Mouse (Mus musculus) lung, postnatal 0 days (tissue): ENCODE data around the gene Ston2. TPM values are rescaled to one million over a fixed set of nuclear protein-coding genes. Genes with fewer than 3 reads are reported as not detected.
A peak's percentile ranks its signal among the peaks of the same experiment; 100 is the strongest.

ENCODE experiments used
- ATAC-seq: fragments of 200-750 bp; cut with Nextera tagmentation; 2 replicates; pipeline ENCODE4 v1.8.0; 2017; ENCODE audit warnings: moderate library complexity
- DNase-seq: peaks from one replicate; pipeline ENCODE4 v3.0.0-alpha.2; 2016; ENCODE audit warnings: low spot score
- H3K27ac ChIP-seq: fragments of 300-500 bp; sonication (generic); 2 replicates; pipeline ENCODE4 v1.5.1; 2014; ENCODE audit warnings: antibody characterized with exemption, mild to moderate bottlenecking, low read length, mixed read lengths
- H3K27me3 ChIP-seq: fragments of 300-500 bp; sonication (generic); replicated peaks from 2 replicates; pipeline ENCODE4 v1.6.1; 2014; ENCODE audit warnings: low read length, mixed read lengths; ENCODE audit not compliant: insufficient read depth
- H3K36me3 ChIP-seq: fragments of 300-500 bp; sonication (generic); 2 replicates; pipeline ENCODE4 v1.6.1; 2014; ENCODE audit warnings: low read length, mixed read lengths; ENCODE audit not compliant: insufficient read depth
- H3K4me1 ChIP-seq: fragments of 300-500 bp; sonication (generic); 2 replicates; pipeline ENCODE4 v1.6.1; 2014; ENCODE audit warnings: antibody characterized with exemption, low read depth, low read length, mixed read lengths; ENCODE audit not compliant: insufficient read depth
- H3K4me2 ChIP-seq: fragments of 300-500 bp; sonication (generic); replicated peaks from 2 replicates; pipeline ENCODE4 v1.6.1; 2014; ENCODE audit warnings: low read depth, mild to moderate bottlenecking, low read length, moderate library complexity, mixed read lengths
- H3K4me3 ChIP-seq: fragments of 300-500 bp; sonication (generic); 2 replicates; pipeline ENCODE4 v1.5.1; 2014; ENCODE audit warnings: low read depth, low read length
- H3K9ac ChIP-seq: fragments of 300-500 bp; sonication (generic); replicated peaks from 2 replicates; pipeline ENCODE4 v1.6.1; 2014; ENCODE audit warnings: low read depth, mild to moderate bottlenecking
- H3K9me3 ChIP-seq: fragments of 300-500 bp; sonication (generic); 2 replicates; pipeline ENCODE4 v1.6.1; 2016; ENCODE audit warnings: low read length, mixed read lengths
- CTCF ChIP-seq: IDR thresholded peaks from 2 replicates; pipeline ENCODE4 v1.5.1; 2016; ENCODE audit warnings: antibody characterized with exemption, mild to moderate bottlenecking
- EP300 ChIP-seq: IDR thresholded peaks from 2 replicates; pipeline ENCODE4 v1.6.1; 2016; ENCODE audit warnings: antibody characterized with exemption, mild to moderate bottlenecking, control low read depth
- WGBS: fragments of 180-500 bp; shearing (Covaris S2); extraction: QIAGEN DNeasy Blood & Tissue Kit; methylation state at CpG from one replicate; pipeline ENCODE4 v1.1.7; 2014; 5-methylcytosine and 5-hydroxymethylcytosine counted together
- polyA plus RNA-seq: library from polyadenylated mRNA; unstranded; fragments of >200 nt; fragmentation: Nextera tagmentation; extraction: Ambion mirVana; gene quantifications from 2 replicates; pipeline ENCODE4 v1.2.1, GENCODE M21; 2015

The Ston2 gene
- polyA plus RNA-seq, 1 experiment from 2014 or later, result 6.2 TPM

- WGBS, result 92% methylated on average over 4 of the region's 4 CpGs
- H3K36me3 ChIP-seq, result peaks cover 56% of the 10 kb centered on the region
- no peaks in the 10 kb centered on the region for H3K9me3 ChIP-seq
- DNase-seq (no peak), ATAC-seq (no peak)
- no peak for TF ChIP-seq EP300
- no peak for TF ChIP-seq CTCF
- no peak overlapping the region for H3K9ac ChIP-seq
- H3K4me3 ChIP-seq, result no peak overlapping the region
- H3K4me1 ChIP-seq, result no peaks in the 10 kb centered on the region
- no peak overlapping the region for H3K4me2 ChIP-seq
- H3K27me3 ChIP-seq, result no peaks in the 10 kb centered on the region
- no peak overlapping the region for H3K27ac ChIP-seq
Measured at GRCm38 (mm10) chr12:91818726-91819125, 30.5 kb upstream of the Ston2 start.

- DNase-seq (peak; percentile 71), ATAC-seq (peak; percentile 49)
- Histone ChIP-seq H3K4me3 (no peak overlapping the region), H3K9ac (no peak overlapping the region), H3K27me3 (no peaks in the 10 kb centered on the region), H3K4me1 (no peaks in the 10 kb centered on the region), H3K4me2 (no peak overlapping the region), H3K9me3 (no peaks in the 10 kb centered on the region), H3K36me3 (peaks cover 52% of the 10 kb centered on the region), H3K27ac (no peak overlapping the region)
- WGBS, result 23% methylated on average over 10 of the region's 10 CpGs
- TF ChIP-seq CTCF (peak; percentile 74), EP300 (no peak)
Measured at GRCm38 (mm10) chr12:91815990-91816389, 27.8 kb upstream of the Ston2 start.

- Histone ChIP-seq H3K9me3 (no peaks in the 10 kb centered on the region), H3K4me2 (no peak overlapping the region), H3K27ac (no peak overlapping the region), H3K27me3 (no peaks in the 10 kb centered on the region), H3K36me3 (peaks cover 52% of the 10 kb centered on the region), H3K4me3 (no peak overlapping the region), H3K9ac (no peak overlapping the region), H3K4me1 (no peaks in the 10 kb centered on the region)
- ATAC-seq, result no peak
- no peak for TF ChIP-seq CTCF
- WGBS, result 96% methylated on average over 11 of the region's 11 CpGs
- no peak for DNase-seq
Measured at GRCm38 (mm10) chr12:91815552-91815951, 27.4 kb upstream of the Ston2 start.

GRCm38 (mm10) chr12:91808911-91809310 is 20.7 kb upstream of the Ston2 start:
- ATAC-seq (no peak), DNase-seq (no peak)
- no peak overlapping the region for H3K4me2 ChIP-seq
- H3K36me3 ChIP-seq, result peaks cover 36% of the 10 kb centered on the region
- H3K4me3 ChIP-seq, result no peak overlapping the region
- whole genome bisulfite sequencing, result 91% methylated on average over 8 of the region's 8 CpGs
- no peak overlapping the region for H3K27ac ChIP-seq
- H3K4me1 ChIP-seq, result no peaks in the 10 kb centered on the region
- no peak overlapping the region for H3K9ac ChIP-seq
- no peaks in the 10 kb centered on the region for H3K27me3 ChIP-seq
- no peaks in the 10 kb centered on the region for H3K9me3 ChIP-seq
- TF ChIP-seq CTCF (no peak), EP300 (no peak)

GRCm38 (mm10) chr12:91807761-91808160 is 19.6 kb upstream of the Ston2 start:
- H3K4me1 ChIP-seq, result no peaks in the 10 kb centered on the region
- H3K9me3 ChIP-seq, result no peaks in the 10 kb centered on the region
- peaks cover 30% of the 10 kb centered on the region for H3K36me3 ChIP-seq
- no peak overlapping the region for H3K4me3 ChIP-seq
- H3K27me3 ChIP-seq, result no peaks in the 10 kb centered on the region
- H3K9ac ChIP-seq, result no peak overlapping the region
- DNase-seq, result no peak
- TF ChIP-seq EP300, result no peak
- no peak for TF ChIP-seq CTCF
- no peak overlapping the region for H3K27ac ChIP-seq
- H3K4me2 ChIP-seq, result no peak overlapping the region
- 64% methylated on average over 6 of the region's 6 CpGs for WGBS
- no peak for ATAC-seq

GRCm38 (mm10) chr12:91807095-91807494 is 18.9 kb upstream of the Ston2 start:
- Histone ChIP-seq H3K27ac (no peak overlapping the region), H3K4me1 (no peaks in the 10 kb centered on the region), H3K9me3 (no peaks in the 10 kb centered on the region), H3K27me3 (no peaks in the 10 kb centered on the region), H3K9ac (no peak overlapping the region), H3K4me2 (no peak overlapping the region), H3K36me3 (peaks cover 30% of the 10 kb centered on the region), H3K4me3 (no peak overlapping the region)
- no peak for DNase-seq
- ATAC-seq, result no peak
- no peak for TF ChIP-seq EP300
- no peak for TF ChIP-seq CTCF
- WGBS, result 86% methylated on average over 11 of the region's 11 CpGs

- no peak for ATAC-seq
- no peak overlapping the region for H3K9ac ChIP-seq
Measured at GRCm38 (mm10) chr12:91804262-91804661, 16.1 kb upstream of the Ston2 start.

More at GRCm38 (mm10) chr12:91804262-91804661, 16.1 kb upstream of the Ston2 start:
- DNase-seq, result no peak
- no peak overlapping the region for H3K4me3 ChIP-seq
- H3K27me3 ChIP-seq, result no peaks in the 10 kb centered on the region
- no peak overlapping the region for H3K27ac ChIP-seq
- H3K36me3 ChIP-seq, result peaks cover 14% of the 10 kb centered on the region; the same call in 1 of the 2 replicates
- 79% methylated on average over 3 of the region's 3 CpGs for WGBS
- no peak overlapping the region for H3K4me2 ChIP-seq
- H3K9me3 ChIP-seq, result no peaks in the 10 kb centered on the region
- H3K4me1 ChIP-seq, result no peaks in the 10 kb centered on the region
- no peak for TF ChIP-seq EP300
- TF ChIP-seq CTCF, result no peak
